Mouse (Mus musculus) midbrain, embryonic 15.5 days (tissue): ENCODE data around the gene Ubap1l. TPM values are rescaled to one million over a fixed set of nuclear protein-coding genes. Genes with fewer than 3 reads are reported as not detected.
"Not testable (repeated sequence)": the region's sequence is repeated elsewhere in the genome, so short reads cannot be mapped to it uniquely, and the experiment has no call there.

Source experiments
- ATAC-seq: fragments of 200-750 bp; cut with Nextera tagmentation; replicated peaks from 2 replicates; pipeline ENCODE4 v1.8.0; 2017; ENCODE audit warnings: moderate TSS enrichment
- H3K27ac ChIP-seq: fragments of 300-500 bp; sonication (generic); 2 replicates; pipeline ENCODE4 v1.5.1; 2015; ENCODE audit warnings: mild to moderate bottlenecking, inconsistent platforms
- H3K27me3 ChIP-seq: fragments of 300-500 bp; sonication (generic); replicated peaks from 2 replicates; pipeline ENCODE4 v1.6.1; 2015; ENCODE audit warnings: inconsistent platforms
- H3K36me3 ChIP-seq: fragments of 300-500 bp; sonication (generic); replicated peaks from 2 replicates; pipeline ENCODE4 v1.6.1; 2015; ENCODE audit warnings: inconsistent platforms
- H3K4me1 ChIP-seq: fragments of 300-500 bp; sonication (generic); 2 replicates; pipeline ENCODE4 v1.6.1; 2015; ENCODE audit warnings: inconsistent platforms
- H3K4me2 ChIP-seq: fragments of 300-500 bp; sonication (generic); 2 replicates; pipeline ENCODE4 v1.6.1; 2015; ENCODE audit warnings: inconsistent platforms, mild to moderate bottlenecking, moderate library complexity
- H3K4me3 ChIP-seq: fragments of 300-500 bp; sonication (generic); 2 replicates; pipeline ENCODE4 v1.5.1; 2015; ENCODE audit warnings: mild to moderate bottlenecking, inconsistent platforms
- H3K9ac ChIP-seq: fragments of 300-500 bp; sonication (generic); 2 replicates; pipeline ENCODE4 v1.6.1; 2015; ENCODE audit warnings: mild to moderate bottlenecking, inconsistent platforms
- H3K9me3 ChIP-seq: fragments of 300-500 bp; sonication (generic); 2 replicates; pipeline ENCODE4 v1.6.1; 2016; ENCODE audit warnings: inconsistent platforms
- WGBS: fragments of 180-500 bp; shearing (Covaris S2); methylation state at CpG from one replicate; pipeline ENCODE4 v1.1.7; 2015; ENCODE audit warnings: mixed read lengths; 5-methylcytosine and 5-hydroxymethylcytosine counted together
- polyA plus RNA-seq: library from polyadenylated mRNA; unstranded; fragments of >200 nt; fragmentation: Nextera tagmentation; extraction: Ambion mirVana; gene quantifications from 2 replicates; pipeline ENCODE4 v1.2.1, GENCODE M21; 2015

Ubap1l gene
- polyA plus RNA-seq: 2.7 and 2.9 TPM in 2 replicates

- H3K27me3 ChIP-seq: no peaks in the 10 kb centered on the region
- H3K4me3 ChIP-seq: no peak within 1 kb of the TSS
- H3K4me2 ChIP-seq: no peak within 1 kb of the TSS
- H3K4me1 ChIP-seq: no peaks in the 10 kb centered on the region
- peaks cover 37% of the 10 kb centered on the region for H3K36me3 ChIP-seq
- H3K27ac ChIP-seq: no peak within 1 kb of the TSS
- WGBS: 88% methylated on average over 16 of the region's 16 CpGs
- H3K9me3 ChIP-seq: no peaks in the 10 kb centered on the region
- H3K9ac ChIP-seq: no peak within 1 kb of the TSS
- ATAC-seq: no peak
Observed at GRCm38 (mm10) chr9:65360641-65361448, at the start of gene Ubap1l. TSS of gene Ubap1l (plus strand) at chr9:65361041.

GRCm38 (mm10) chr9:65312669-65313357 is 48.0 kb upstream of the Ubap1l start:
- 93% methylated on average over 4 of the region's 4 CpGs for WGBS

GRCm38 (mm10) chr9:65313846-65314245 is 47.0 kb upstream of the Ubap1l start:
- Histone ChIP-seq H3K27me3 (no peaks in the 10 kb centered on the region), H3K27ac (no peak overlapping the region), H3K4me2 (no peak overlapping the region), H3K9ac (no peak overlapping the region), H3K9me3 (no peaks in the 10 kb centered on the region), H3K4me1 (no peaks in the 10 kb centered on the region), H3K36me3 (peaks cover 35% of the 10 kb centered on the region), H3K4me3 (no peak overlapping the region)
- 100% methylated on average over 1 of the region's 1 CpGs for WGBS
- no peak for ATAC-seq

More at GRCm38 (mm10) chr9:65312669-65313357, 48.0 kb upstream of the Ubap1l start:
- Histone ChIP-seq H3K4me2 (no peak overlapping the region), H3K27ac (no peak overlapping the region), H3K4me1 (no peaks in the 10 kb centered on the region), H3K9ac (no peak overlapping the region), H3K9me3 (no peaks in the 10 kb centered on the region), H3K4me3 (no peak overlapping the region), H3K27me3 (no peaks in the 10 kb centered on the region), H3K36me3 (peaks cover 34% of the 10 kb centered on the region)
- ATAC-seq: no peak

- 91% methylated on average over 11 of the region's 11 CpGs for WGBS
- Histone ChIP-seq H3K9ac (no peak overlapping the region), H3K27ac (no peak overlapping the region), H3K4me1 (no peaks in the 10 kb centered on the region), H3K36me3 (peaks cover 47% of the 10 kb centered on the region), H3K4me3 (no peak overlapping the region), H3K9me3 (no peaks in the 10 kb centered on the region), H3K4me2 (no peak overlapping the region), H3K27me3 (no peaks in the 10 kb centered on the region)
- no peak for ATAC-seq
Observed at GRCm38 (mm10) chr9:65322255-65322900, 38.5 kb upstream of the Ubap1l start.

- no peak overlapping the region for H3K4me2 ChIP-seq
- no peak overlapping the region for H3K27ac ChIP-seq
- H3K9ac ChIP-seq: no peak overlapping the region
- no peak overlapping the region for H3K4me3 ChIP-seq
- peaks cover 41% of the 10 kb centered on the region for H3K36me3 ChIP-seq
- no peaks in the 10 kb centered on the region for H3K27me3 ChIP-seq
- no peak for ATAC-seq
- no peaks in the 10 kb centered on the region for H3K4me1 ChIP-seq
- H3K9me3 ChIP-seq: no peaks in the 10 kb centered on the region
Observed at GRCm38 (mm10) chr9:65325971-65326370, 34.9 kb upstream of the Ubap1l start.

- no peaks in the 10 kb centered on the region for H3K4me1 ChIP-seq
- no peak for ATAC-seq
- H3K4me3 ChIP-seq: no peak overlapping the region
- H3K27me3 ChIP-seq: no peaks in the 10 kb centered on the region
- H3K27ac ChIP-seq: no peak overlapping the region
- WGBS: 93% methylated on average over 2 of the region's 2 CpGs
- H3K4me2 ChIP-seq: no peak overlapping the region
- H3K9me3 ChIP-seq: no peaks in the 10 kb centered on the region
- H3K9ac ChIP-seq: no peak overlapping the region
- peaks cover 44% of the 10 kb centered on the region for H3K36me3 ChIP-seq
Observed at GRCm38 (mm10) chr9:65327371-65327770, 33.5 kb upstream of the Ubap1l start.

GRCm38 (mm10) chr9:65333958-65334357 is 26.9 kb upstream of the Ubap1l start:
- no peak overlapping the region for H3K4me3 ChIP-seq
- no peak overlapping the region for H3K4me2 ChIP-seq
- H3K9me3 ChIP-seq: no peaks in the 10 kb centered on the region
- H3K27me3 ChIP-seq: no peaks in the 10 kb centered on the region
- H3K4me1 ChIP-seq: no peaks in the 10 kb centered on the region
- WGBS: 85% methylated on average over 5 of the region's 5 CpGs
- ATAC-seq: no peak
- H3K9ac ChIP-seq: no peak overlapping the region
- H3K36me3 ChIP-seq: peaks cover 13% of the 10 kb centered on the region
- no peak overlapping the region for H3K27ac ChIP-seq

GRCm38 (mm10) chr9:65339146-65339545 is 21.7 kb upstream of the Ubap1l start:
- H3K4me1 ChIP-seq: no peaks in the 10 kb centered on the region
- H3K4me3 ChIP-seq: no peak overlapping the region
- no peaks in the 10 kb centered on the region for H3K9me3 ChIP-seq
- H3K4me2 ChIP-seq: no peak overlapping the region
- 81% methylated on average over 4 of the region's 4 CpGs for WGBS
- no peaks in the 10 kb centered on the region for H3K36me3 ChIP-seq
- no peaks in the 10 kb centered on the region for H3K27me3 ChIP-seq
- ATAC-seq: no peak
- H3K9ac ChIP-seq: no peak overlapping the region
- no peak overlapping the region for H3K27ac ChIP-seq

- no peaks in the 10 kb centered on the region for H3K36me3 ChIP-seq
- H3K4me3 ChIP-seq: no peak overlapping the region
- no peak for ATAC-seq
- no peaks in the 10 kb centered on the region for H3K9me3 ChIP-seq
- no peak overlapping the region for H3K9ac ChIP-seq
- 85% methylated on average over 2 of the region's 2 CpGs for whole genome bisulfite sequencing
- H3K4me2 ChIP-seq: no peak overlapping the region
- H3K4me1 ChIP-seq: 0 out of 2 replicates have a peak, but pooled peaks cover 4% of the 10 kb centered on the region
- H3K27me3 ChIP-seq: no peaks in the 10 kb centered on the region
- no peak overlapping the region for H3K27ac ChIP-seq
Observed at GRCm38 (mm10) chr9:65340414-65340813, 20.4 kb upstream of the Ubap1l start.

- peak; percentile 54 for ATAC-seq
- H3K27me3 ChIP-seq, H3K9me3 ChIP-seq, H3K36me3 ChIP-seq: not testable (repeated sequence)
- WGBS: 66% methylated on average over 11 of the region's 11 CpGs
- peak overlapping the region; percentile 95 for H3K4me3 ChIP-seq
- peak overlapping the region; percentile 83 for H3K9ac ChIP-seq
- peak overlapping the region; percentile 92 for H3K27ac ChIP-seq
- H3K4me2 ChIP-seq: peak overlapping the region; percentile 98
- peaks cover 29% of the 10 kb centered on the region for H3K4me1 ChIP-seq
Observed at GRCm38 (mm10) chr9:65345439-65345838, 15.4 kb upstream of the Ubap1l start.

GRCm38 (mm10) chr9:65345854-65346475 is 14.9 kb upstream of the Ubap1l start, which contains the start of gene Pdcd7:
TSS of gene Pdcd7 (plus strand) at chr9:65346104.
- H3K4me2 ChIP-seq: peak within 1 kb of the TSS; percentile 98
- H3K4me3 ChIP-seq: peak within 1 kb of the TSS; percentile 95
- WGBS: under 1% methylated on average over 58 of the region's 59 CpGs
- H3K36me3 ChIP-seq: no peaks in the 10 kb centered on the region
- no peaks in the 10 kb centered on the region for H3K9me3 ChIP-seq
- H3K27ac ChIP-seq: peak within 1 kb of the TSS; percentile 92
- H3K27me3 ChIP-seq: no peaks in the 10 kb centered on the region
- peak within 1 kb of the TSS; percentile 83 for H3K9ac ChIP-seq
- ATAC-seq: peak; percentile 98
- peaks cover 31% of the 10 kb centered on the region for H3K4me1 ChIP-seq
